Mouse (Mus musculus): ENCODE measurements around the gene Klf12. TPM values are rescaled to one million over a fixed set of nuclear protein-coding genes. Genes with fewer than 3 reads are reported as not detected.

Gene Klf12
- polyA plus RNA-seq, 1 experiment: 3.1 TPM

GRCm38 (mm10) chr14:100231384-100231783 is 53.1 kb downstream of the Klf12 start:
- no peak for DNase-seq (ENCODE audit: low read depth)

GRCm38 (mm10) chr14:100228120-100228519 is 56.4 kb downstream of the Klf12 start:
- no peak for DNase-seq (ENCODE audit: low read depth)

- DNase-seq (ENCODE audit: low read depth): no peak
Measured at GRCm38 (mm10) chr14:100227717-100228116, 56.8 kb downstream of the Klf12 start.

- DNase-seq (ENCODE audit: low read depth): no peak
Measured at GRCm38 (mm10) chr14:100224151-100224550, 60.3 kb downstream of the Klf12 start.

GRCm38 (mm10) chr14:100222260-100222659 is 62.2 kb downstream of the Klf12 start:
- DNase-seq (ENCODE audit: low read depth): no peak

- DNase-seq (ENCODE audit: low read depth): no peak
Measured at GRCm38 (mm10) chr14:100215213-100215785, 69.2 kb downstream of the Klf12 start.

- no peak for DNase-seq (ENCODE audit: low read depth)
Measured at GRCm38 (mm10) chr14:100213066-100213465, 71.4 kb downstream of the Klf12 start.

GRCm38 (mm10) chr14:100211826-100212117 is 72.7 kb downstream of the Klf12 start:
- no peak for DNase-seq (ENCODE audit: low read depth)

- DNase-seq (ENCODE audit: low read depth): no peak
Measured at GRCm38 (mm10) chr14:100211036-100211825, 73.2 kb downstream of the Klf12 start.

GRCm38 (mm10) chr14:100209814-100210419 is 74.6 kb downstream of the Klf12 start:
- DNase-seq (ENCODE audit: low read depth): no peak

- no peak for DNase-seq (ENCODE audit: low read depth)
Measured at GRCm38 (mm10) chr14:100207081-100207480, 77.4 kb downstream of the Klf12 start.

GRCm38 (mm10) chr14:100206207-100206606 is 78.3 kb downstream of the Klf12 start:
- DNase-seq (ENCODE audit: low read depth): no peak

- no peak for DNase-seq (ENCODE audit: low read depth)
Measured at GRCm38 (mm10) chr14:100200058-100200688, 84.3 kb downstream of the Klf12 start.

- no peak for DNase-seq (ENCODE audit: low read depth)
Measured at GRCm38 (mm10) chr14:100198636-100199035, 85.8 kb downstream of the Klf12 start.

GRCm38 (mm10) chr14:100197199-100197598 is 87.3 kb downstream of the Klf12 start:
- no peak for DNase-seq (ENCODE audit: low read depth)

GRCm38 (mm10) chr14:100189490-100190197 is 94.8 kb downstream of the Klf12 start:
- DNase-seq (ENCODE audit: low read depth): no peak

- DNase-seq (ENCODE audit: low read depth): no peak
Measured at GRCm38 (mm10) chr14:100187372-100187771, 97.1 kb downstream of the Klf12 start.

GRCm38 (mm10) chr14:100177796-100178195 is 106.7 kb downstream of the Klf12 start:
- DNase-seq (ENCODE audit: low read depth): no peak

GRCm38 (mm10) chr14:100165075-100165474 is 119.4 kb downstream of the Klf12 start:
- DNase-seq (ENCODE audit: low read depth): no peak

GRCm38 (mm10) chr14:100156639-100157038 is 127.8 kb downstream of the Klf12 start:
- no peak for DNase-seq (ENCODE audit: low read depth)

- no peak for DNase-seq (ENCODE audit: low read depth)
Measured at GRCm38 (mm10) chr14:100147666-100148065, 136.8 kb downstream of the Klf12 start.

- no peak for DNase-seq (ENCODE audit: low read depth)
Measured at GRCm38 (mm10) chr14:100140370-100140769, 144.1 kb downstream of the Klf12 start.
